Mouse (Mus musculus): ENCODE data around the gene Trmt6. TPM values are rescaled to one million over a fixed set of nuclear protein-coding genes. Genes with fewer than 3 reads are reported as not detected.

Trmt6 gene
- 10 to 100 TPM; 55.2 to 62.0 TPM for polyA plus RNA-seq (2017; shearing (Covaris generic))

- peak; percentile 100 for ATAC-seq
Measured at GRCm38 (mm10) chr2:132815608-132816314, at the start of gene Trmt6, which contains the start of gene Mcm8. Trmt6 (minus strand) TSS chr2:132816055. Mcm8 (plus strand) TSS chr2:132816141.

GRCm38 (mm10) chr2:132863325-132863724, 47.5 kb upstream of the Trmt6 start:
- ATAC-seq = no peak

GRCm38 (mm10) chr2:132861456-132861855, 45.6 kb upstream of the Trmt6 start:
- ATAC-seq = no peak

GRCm38 (mm10) chr2:132860435-132860834, 44.6 kb upstream of the Trmt6 start:
- ATAC-seq = no peak

GRCm38 (mm10) chr2:132856333-132856732, 40.5 kb upstream of the Trmt6 start:
- no peak for ATAC-seq

- no peak for ATAC-seq
Measured at GRCm38 (mm10) chr2:132853051-132853450, 37.2 kb upstream of the Trmt6 start.

- ATAC-seq = no peak
Measured at GRCm38 (mm10) chr2:132849141-132849540, 33.3 kb upstream of the Trmt6 start.

GRCm38 (mm10) chr2:132848361-132848760, 32.5 kb upstream of the Trmt6 start:
- no peak for ATAC-seq

- ATAC-seq = no peak
Measured at GRCm38 (mm10) chr2:132847581-132847980, 31.7 kb upstream of the Trmt6 start.

- peak; percentile 86 for ATAC-seq
Measured at GRCm38 (mm10) chr2:132846407-132847358, 30.8 kb upstream of the Trmt6 start, which contains the start of gene Crls1. Crls1 (plus strand) TSS chr2:132846666.

- no peak for ATAC-seq
Measured at GRCm38 (mm10) chr2:132841071-132841470, 25.2 kb upstream of the Trmt6 start.

- no peak for ATAC-seq
Measured at GRCm38 (mm10) chr2:132802976-132803375, 12.9 kb downstream of the Trmt6 start.

- no peak for ATAC-seq
Measured at GRCm38 (mm10) chr2:132794204-132794586, 21.7 kb downstream of the Trmt6 start.

- ATAC-seq = no peak
Measured at GRCm38 (mm10) chr2:132793441-132794203, 22.2 kb downstream of the Trmt6 start.

GRCm38 (mm10) chr2:132784039-132784438, 31.8 kb downstream of the Trmt6 start:
- no peak for ATAC-seq

GRCm38 (mm10) chr2:132781439-132782068, 34.3 kb downstream of the Trmt6 start:
- peak; percentile 29 for ATAC-seq

- no peak for ATAC-seq
Measured at GRCm38 (mm10) chr2:132780978-132781377, 34.9 kb downstream of the Trmt6 start, which contains the start of gene Chgb. Chgb (plus strand) TSS chr2:132781278.

- ATAC-seq = no peak
Measured at GRCm38 (mm10) chr2:132770822-132771221, 45.0 kb downstream of the Trmt6 start.

- no peak for ATAC-seq
Measured at GRCm38 (mm10) chr2:132757911-132758310, 57.9 kb downstream of the Trmt6 start.
